Comparison of ENCODE assay signal across 30 mouse cellular contexts in the genomic region with DNA sequence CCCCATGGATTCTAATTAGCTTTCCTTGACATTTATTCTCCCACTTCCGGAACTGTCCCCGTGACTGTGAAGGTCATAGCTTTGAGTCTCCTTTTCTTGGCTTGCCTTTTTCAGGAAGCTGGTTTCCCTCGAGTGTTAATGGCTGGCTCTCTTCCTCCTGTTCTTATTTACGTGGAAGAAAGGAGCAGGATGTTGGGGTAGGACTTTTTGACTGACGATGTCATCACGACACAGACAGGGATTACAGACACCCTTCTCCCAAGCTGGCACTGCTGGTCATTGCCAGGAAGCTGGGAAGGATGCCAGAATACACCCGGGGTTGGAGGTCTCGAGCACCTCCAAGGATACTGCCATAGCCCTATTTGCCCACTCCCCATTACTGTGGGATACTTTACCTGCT. TPM values are rescaled to one million over a fixed set of nuclear protein-coding genes. Genes with fewer than 3 reads are reported as not detected.
DNase-seq lines count a peak whose midpoint lies in the region; ATAC-seq and TF ChIP-seq lines count a peak whose summit lies in the region.
"Had no signal": no experiment of that assay in that cellular context is flagged by ENCODE, and none has a peak within 500 bp of the region (broad histone marks: within the 10 kb centered on the region; RNA-seq: fewer than 3 reads in every experiment).

No protein-coding gene starts in this region.

- peak; percentile 36 for DNase-seq in adrenal gland, adult 2 months
- no peak for DNase-seq in adrenal gland, postnatal 4 days (ENCODE audit: low spot score in 2 of 2)
- peak; percentile 14 for DNase-seq in heart, postnatal 4 days
- no peak for DNase-seq in heart, postnatal 36 days
- peak; percentile 57 for DNase-seq in lung, postnatal 0 days (ENCODE audit: low spot score)
- DNase-seq in lung, postnatal 14 days = no peak
- DNase-seq: cerebellum, adult 11 months; cerebellum, postnatal 36 days; embryo, embryonic 11 days; gastrocnemius, postnatal 25 days; heart, adult 2 months; heart, postnatal 10 days; kidney, adult 18-20 months; retina, postnatal 1 day; right cerebral cortex, postnatal 25 days; spleen, adult 18-20 months had no signal

- intact Hi-C loops in heart, postnatal 36 days (cut with DNase I) = loop anchor here (5.0 kb wide), 1 partner anchor 101 kb away; no protein-coding TSS in a partner anchor

- no peaks in the 10 kb centered on the region for H3K27me3 ChIP-seq in lung, postnatal 0 days (replicated peaks; ENCODE audit: insufficient read depth, low read length)
- H3K27me3 ChIP-seq in intestine, embryonic 15.5 days (replicated peaks) = no peaks in the 10 kb centered on the region
- H3K27me3 ChIP-seq: embryonic facial prominence, embryonic 13.5 days; forebrain, embryonic 12.5 days; hindbrain, embryonic 12.5 days; limb, embryonic 13.5 days; liver, embryonic 12.5 days; lung, embryonic 15.5 days; neural tube, embryonic 13.5 days had no signal

- no peak overlapping the region for H3K9ac ChIP-seq in lung, postnatal 0 days (replicated peaks; ENCODE audit: low read depth)
- no peak overlapping the region for H3K9ac ChIP-seq in intestine, embryonic 15.5 days
- H3K9ac ChIP-seq: embryonic facial prominence, embryonic 13.5 days; forebrain, embryonic 12.5 days; hindbrain, embryonic 12.5 days; limb, embryonic 13.5 days; liver, embryonic 12.5 days; lung, embryonic 15.5 days; neural tube, embryonic 13.5 days had no signal

- no peak overlapping the region for H3K27ac ChIP-seq in lung, postnatal 0 days (ENCODE audit: low read length)
- 0 out of 2 replicates have a peak overlapping the region, but pooled peaks have one; percentile 12 for H3K27ac ChIP-seq in brown adipose tissue, adult 24 weeks (replicated peaks; ENCODE audit: low read depth, low read length)
- H3K27ac ChIP-seq in intestine, embryonic 15.5 days = no peak overlapping the region
- H3K27ac ChIP-seq: embryonic facial prominence, embryonic 13.5 days; forebrain, embryonic 12.5 days; heart, adult 2 months; hindbrain, embryonic 12.5 days; kidney, postnatal 0 days; layer of hippocampus, adult 2 months; limb, embryonic 13.5 days; liver, embryonic 12.5 days; neural tube, embryonic 13.5 days had no signal

- H3K4me3 ChIP-seq in lung, postnatal 0 days (ENCODE audit: low read depth, low read length) = no peak overlapping the region
- H3K4me3 ChIP-seq in brown adipose tissue, adult 24 weeks (ENCODE audit: insufficient read depth, low read depth, low read length) = no peak overlapping the region
- H3K4me3 ChIP-seq in intestine, embryonic 15.5 days (replicated peaks) = no peak overlapping the region
- H3K4me3 ChIP-seq: embryonic facial prominence, embryonic 13.5 days; erythroblast, embryonic 14.5 days; forebrain, embryonic 12.5 days; heart, adult 2 months; hindbrain, embryonic 12.5 days; layer of hippocampus, adult 2 months; limb, embryonic 13.5 days; liver, embryonic 12.5 days; lung, embryonic 15.5 days; myocyte; neural tube, embryonic 13.5 days had no signal

- no peaks in the 10 kb centered on the region for H3K4me1 ChIP-seq in lung, postnatal 0 days (ENCODE audit: insufficient read depth, low read depth, low read length)
- peaks cover 3% of the 10 kb centered on the region; the same call in 1 of the 2 replicates for H3K4me1 ChIP-seq in brown adipose tissue, adult 24 weeks (ENCODE audit: control insufficient read depth, insufficient read depth, insufficient read length, low read length)
- H3K4me1 ChIP-seq in intestine, embryonic 15.5 days (replicated peaks) = no peaks in the 10 kb centered on the region
- H3K4me1 ChIP-seq: forebrain, embryonic 12.5 days; hindbrain, embryonic 12.5 days; limb, embryonic 13.5 days; lung, embryonic 15.5 days; neural tube, embryonic 13.5 days had no signal

- no peak for TF ChIP-seq CTCF in lung, postnatal 0 days (IDR thresholded peaks at IDR 0.05)

- TF ChIP-seq EP300 in lung, postnatal 0 days (IDR thresholded peaks at IDR 0.05) = no peak

- H3K9me3 ChIP-seq in lung, postnatal 0 days (ENCODE audit: low read length) = no peaks in the 10 kb centered on the region
- H3K9me3 ChIP-seq in intestine, embryonic 15.5 days = no peaks in the 10 kb centered on the region
- H3K9me3 ChIP-seq: embryonic facial prominence, embryonic 13.5 days; forebrain, embryonic 12.5 days; hindbrain, embryonic 12.5 days; limb, embryonic 13.5 days; liver, embryonic 12.5 days; lung, embryonic 15.5 days; neural tube, embryonic 13.5 days had no signal

- no peak overlapping the region for H3K4me2 ChIP-seq in lung, postnatal 0 days (replicated peaks; ENCODE audit: low read depth, low read length)
- no peak overlapping the region for H3K4me2 ChIP-seq in intestine, embryonic 15.5 days (replicated peaks)
- H3K4me2 ChIP-seq: embryonic facial prominence, embryonic 13.5 days; forebrain, embryonic 12.5 days; hindbrain, embryonic 12.5 days; limb, embryonic 13.5 days; liver, embryonic 12.5 days; lung, embryonic 15.5 days; neural tube, embryonic 13.5 days had no signal

- H3K36me3 ChIP-seq in lung, postnatal 0 days (ENCODE audit: insufficient read depth, low read length) = no peaks in the 10 kb centered on the region
- H3K36me3 ChIP-seq in intestine, embryonic 15.5 days = no peaks in the 10 kb centered on the region
- H3K36me3 ChIP-seq: embryonic facial prominence, embryonic 13.5 days; forebrain, embryonic 12.5 days; hindbrain, embryonic 12.5 days; limb, embryonic 13.5 days; liver, embryonic 12.5 days; lung, embryonic 15.5 days; neural tube, embryonic 13.5 days had no signal

- WGBS in lung, postnatal 0 days = 47% methylated on average over 8 of the region's 8 CpGs
- WGBS in intestine, embryonic 15.5 days = 62% methylated on average over 8 of the region's 8 CpGs

- peak; percentile 77 for ATAC-seq in lung, postnatal 0 days
- ATAC-seq in intestine, embryonic 15.5 days = no peak
- ATAC-seq: liver, embryonic 12.5 days; midbrain, embryonic 16.5 days had no signal

RNA-seq across cellular contexts. Expression of gene Cnot6, which starts 14.3 kb away (rescaled TPM):
- 10 to 100 TPM; 36.6 to 38.2 TPM for total RNA-seq in adrenal gland, adult 2 months (2021)
- 2.5 and 2.6 TPM in 2 replicates for polyA plus RNA-seq in adrenal gland, adult 2 months (2012; rRNA removed)
- 100 to 1,000 TPM in 1 of 2 experiments, 10 to 100 TPM in 1; 93.1 to 102 TPM for total RNA-seq in adrenal gland, postnatal 4 days (2021)
- 10 to 100 TPM; 64.2 to 67.9 TPM for total RNA-seq in heart, postnatal 4 days (2021)
- total RNA-seq in heart, postnatal 36 days (2021) = 10 to 100 TPM; 20.4 to 21.3 TPM
- polyA plus RNA-seq in lung, postnatal 0 days (2015; fragmentation: Nextera tagmentation; extraction: Ambion mirVana) = 36.0 and 40.6 TPM in 2 replicates
- polyA plus RNA-seq in brown adipose tissue, adult 24 weeks (2012; ENCODE audit: insufficient read depth, insufficient read length, missing spikeins) = 9.9 and 10.8 TPM in 2 replicates
- polyA plus RNA-seq in intestine, embryonic 15.5 days (2015; fragmentation: Nextera tagmentation; extraction: Ambion mirVana) = 42.3 and 47.5 TPM in 2 replicates

Comparison
In these comparisons a context has a peak if more than half of its experiments do, and no peak if none do; other contexts are left out.
1. DNase-seq: peak in adrenal gland, adult 2 months (single experiment), heart, postnatal 4 days (single experiment) and lung, postnatal 0 days (single experiment); none in adrenal gland, postnatal 4 days (0 of 2), heart, postnatal 36 days (0 of 2) and lung, postnatal 14 days (single experiment).